ENCODE assay signal across 1 mouse cellular context in genomic region chr9:54950162-54950561, GRCm38 (mm10).
TF ChIP-seq lines count a peak whose summit lies in the region.

No protein-coding gene starts in this region.

TF ChIP-seq in CH12.LX, 34 proteins besides CTCF, POLR2A, EP300 and RAD21:
- TF ChIP-seq ETS1 (conservative IDR thresholded peaks at IDR 0.05; ENCODE audit: low read depth, low read length) (0 out of 2 replicates have a peak, but pooled peaks have one; percentile 5), RCOR1 (conservative IDR thresholded peaks at IDR 0.05; ENCODE audit: low read depth, low read length) (0 out of 2 replicates have a peak, but pooled peaks have one; percentile 26), ZNF384 (IDR thresholded peaks at IDR 0.05; ENCODE audit: low read depth, low read length) (peak; percentile 82)
TF ChIP-seq in CH12.LX: peak in this region for 3; not testable (repeated sequence) for 31.
